8 mouse cellular contexts compared by ENCODE assay signal in the genomic region with DNA sequence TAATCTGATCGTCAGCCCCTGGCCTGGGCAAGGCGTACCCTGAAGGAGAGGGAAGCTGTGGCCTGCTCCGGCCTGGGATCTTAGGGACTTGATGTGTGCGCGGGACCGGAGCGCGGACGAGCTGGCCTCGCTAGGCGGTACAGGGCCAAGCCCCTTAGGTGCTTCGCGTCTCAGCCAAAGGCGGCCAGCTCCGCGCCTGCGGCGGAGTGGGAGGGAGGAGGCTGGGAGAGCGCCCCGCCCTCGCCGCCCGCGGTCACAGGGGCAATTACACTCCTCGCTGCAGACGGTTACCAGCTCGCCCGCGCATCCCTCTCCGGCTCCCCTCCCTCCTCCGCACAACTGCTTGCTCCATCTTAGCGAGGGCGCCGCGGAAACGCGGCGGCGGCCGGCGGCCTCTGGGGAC.
A peak's percentile ranks its signal among the peaks of the same experiment; 100 is the strongest.
DNase-seq lines count a peak whose midpoint lies in the region; ATAC-seq and TF ChIP-seq lines count a peak whose summit lies in the region.

No protein-coding gene starts in this region.

- no peaks in the 10 kb centered on the region for H3K4me1 ChIP-seq in intestine, postnatal 0 days (replicated peaks; ENCODE audit: control insufficient read depth, insufficient read depth, low read length)
- H3K4me1 ChIP-seq in liver, embryonic 15.5 days (replicated peaks) = peaks cover 93% of the 10 kb centered on the region
- peaks cover 16% of the 10 kb centered on the region; the same call in 1 of the 2 replicates for H3K4me1 ChIP-seq in neural tube, embryonic 11.5 days (ENCODE audit: control insufficient read depth, insufficient read depth, low read length)
- H3K4me1 ChIP-seq in stomach, embryonic 15.5 days = peaks cover 5% of the 10 kb centered on the region; the same call in 1 of the 2 replicates

- peak overlapping the region; percentile 64 for H3K4me2 ChIP-seq in intestine, postnatal 0 days (replicated peaks; ENCODE audit: low read depth)
- H3K4me2 ChIP-seq in liver, embryonic 15.5 days = peak overlapping the region; percentile 89
- peak overlapping the region; percentile 48 for H3K4me2 ChIP-seq in neural tube, embryonic 11.5 days (ENCODE audit: low read depth)
- H3K4me2 ChIP-seq in stomach, embryonic 15.5 days = peak overlapping the region; percentile 66

- no peak overlapping the region for H3K9ac ChIP-seq in intestine, postnatal 0 days (ENCODE audit: low read depth, low read length)
- H3K9ac ChIP-seq in liver, embryonic 15.5 days = peak overlapping the region; percentile 58
- peak overlapping the region; percentile 41; the same call in 1 of the 2 replicates for H3K9ac ChIP-seq in neural tube, embryonic 11.5 days (ENCODE audit: low read length)
- no peak overlapping the region for H3K9ac ChIP-seq in stomach, embryonic 15.5 days

- ATAC-seq in intestine, postnatal 0 days = peak; percentile 78
- ATAC-seq in liver, embryonic 15.5 days (ENCODE audit: insufficient read depth) = peak; percentile 85
- ATAC-seq in neural tube, embryonic 11.5 days (ENCODE audit: insufficient read depth, low FRiP score, low TSS enrichment) = peak; percentile 78
- ATAC-seq in stomach, embryonic 15.5 days (ENCODE audit: insufficient read depth, low FRiP score, low read depth) = peak; percentile 79

- no peak overlapping the region for H3K27ac ChIP-seq in intestine, postnatal 0 days (ENCODE audit: low read depth, low read length)
- H3K27ac ChIP-seq in liver, embryonic 15.5 days (replicated peaks) = peak overlapping the region; percentile 76
- 0 out of 2 replicates have a peak overlapping the region, but pooled peaks have one; percentile 56 for H3K27ac ChIP-seq in neural tube, embryonic 11.5 days (ENCODE audit: low read depth, low read length)
- no peak overlapping the region for H3K27ac ChIP-seq in stomach, embryonic 15.5 days

- WGBS in intestine, postnatal 0 days = 5% methylated on average over 37 of the region's 41 CpGs
- WGBS in liver, embryonic 15.5 days (ENCODE audit: insufficient replicate concordance) = 5% methylated on average over 29 of the region's 41 CpGs
- 3% methylated on average over 31 of the region's 41 CpGs for WGBS in neural tube, embryonic 11.5 days
- WGBS in stomach, embryonic 15.5 days = 3% methylated on average over 29 of the region's 41 CpGs

- peak; percentile 17 to 53 for DNase-seq in left cerebral cortex, adult 18-20 months (ENCODE audit: low spot score in 2 of 2)
- DNase-seq in left cerebral cortex, adult 9 months (ENCODE audit: low spot score in 2 of 2) = no peak
- DNase-seq in embryo, embryonic 10.5 days (ENCODE audit: low spot score) = peak; percentile 76
- DNase-seq in heart, adult 11 months = peak; percentile 97
- peak; percentile 76 for DNase-seq in neural tube, embryonic 11.5 days (ENCODE audit: low spot score)

- H3K36me3 ChIP-seq in intestine, postnatal 0 days (ENCODE audit: control insufficient read depth, insufficient read depth) = no peaks in the 10 kb centered on the region
- H3K36me3 ChIP-seq in liver, embryonic 15.5 days (replicated peaks) = no peaks in the 10 kb centered on the region
- H3K36me3 ChIP-seq in neural tube, embryonic 11.5 days (ENCODE audit: control insufficient read depth, insufficient read depth, low read length) = no peaks in the 10 kb centered on the region
- no peaks in the 10 kb centered on the region for H3K36me3 ChIP-seq in stomach, embryonic 15.5 days

- no peaks in the 10 kb centered on the region for H3K9me3 ChIP-seq in intestine, postnatal 0 days (ENCODE audit: control insufficient read depth)
- no peaks in the 10 kb centered on the region for H3K9me3 ChIP-seq in liver, embryonic 15.5 days (replicated peaks)
- no peaks in the 10 kb centered on the region for H3K9me3 ChIP-seq in neural tube, embryonic 11.5 days (ENCODE audit: control insufficient read depth, low read length)
- H3K9me3 ChIP-seq in stomach, embryonic 15.5 days = no peaks in the 10 kb centered on the region

- no peaks in the 10 kb centered on the region for H3K27me3 ChIP-seq in intestine, postnatal 0 days (replicated peaks; ENCODE audit: control insufficient read depth, insufficient read depth, low read length)
- peaks cover 30% of the 10 kb centered on the region for H3K27me3 ChIP-seq in liver, embryonic 15.5 days
- peaks cover 25% of the 10 kb centered on the region for H3K27me3 ChIP-seq in neural tube, embryonic 11.5 days (ENCODE audit: control insufficient read depth, insufficient read depth, low read length)
- H3K27me3 ChIP-seq in stomach, embryonic 15.5 days (replicated peaks) = peaks cover 22% of the 10 kb centered on the region; the same call in 1 of the 2 replicates

- peak; percentile 50 for TF ChIP-seq CTCF in intestine, postnatal 0 days (IDR thresholded peaks at IDR 0.05; ENCODE audit: low read depth)

- H3K4me3 ChIP-seq in intestine, postnatal 0 days (ENCODE audit: low read depth, low read length) = peak overlapping the region; percentile 23
- H3K4me3 ChIP-seq in liver, embryonic 15.5 days (replicated peaks) = peak overlapping the region; percentile 57
- H3K4me3 ChIP-seq in neural tube, embryonic 11.5 days (ENCODE audit: low read depth, low read length) = peak overlapping the region; percentile 19; the same call in 1 of the 2 replicates
- peak overlapping the region; percentile 33 for H3K4me3 ChIP-seq in stomach, embryonic 15.5 days (replicated peaks)

Comparison
In these comparisons a context has a peak if more than half of its experiments do, and no peak if none do; other contexts are left out.
1. DNase-seq: peak in left cerebral cortex, adult 18-20 months (2 of 2), embryo, embryonic 10.5 days (single experiment), heart, adult 11 months (single experiment) and neural tube, embryonic 11.5 days (single experiment); none in left cerebral cortex, adult 9 months (0 of 2).
2. H3K27ac ChIP-seq: peak in liver, embryonic 15.5 days (single experiment) and neural tube, embryonic 11.5 days (single experiment); none in intestine, postnatal 0 days (single experiment) and stomach, embryonic 15.5 days (single experiment).
3. H3K9ac ChIP-seq: peak in liver, embryonic 15.5 days (single experiment) and neural tube, embryonic 11.5 days (single experiment); none in intestine, postnatal 0 days (single experiment) and stomach, embryonic 15.5 days (single experiment).
4. Peak in every context shown above with its lines, with median percentiles within 50 percentile points of each other: ATAC-seq, H3K4me2 ChIP-seq and H3K4me3 ChIP-seq.